In genomic region chr12:70201926-70202529, GRCm38 (mm10) we compare ENCODE assay signal across 21 mouse cellular contexts. TPM values are rescaled to one million over a fixed set of nuclear protein-coding genes. Genes with fewer than 3 reads are reported as not detected.
DNase-seq lines count a peak whose midpoint lies in the region; ATAC-seq and TF ChIP-seq lines count a peak whose summit lies in the region.
"Had no signal": no experiment of that assay in that cellular context is flagged by ENCODE, and none has a peak within 500 bp of the region (broad histone marks: within the 10 kb centered on the region; RNA-seq: fewer than 3 reads in every experiment).

No protein-coding gene starts in this region.

- TF ChIP-seq RAD21 in MEL (IDR thresholded peaks at IDR 0.05; ENCODE audit: low read depth, low read length), result no peak; the same call in 1 of the 2 replicates

- intact Hi-C loops in gastrocnemius, adult 2 months (cut with DNase I), result no loop called here

- no peak for DNase-seq in gastrocnemius, adult 2 months
- DNase-seq in gastrocnemius, postnatal 4 days (ENCODE audit: low spot score in 2 of 2), result no peak
- DNase-seq in liver, embryonic 14.5 days (ENCODE audit: low read depth in 3 of 3, low spot score in 3 of 3), result no peak
- DNase-seq in MEL (ENCODE audit: low read depth, low spot score), result peak; percentile 77
- DNase-seq in c-Kit-positive CD71-positive TER-119-positive erythroid progenitor cells, embryonic 14.5 days (ENCODE audit: low spot score), result no peak
- no peak for DNase-seq in ovary, adult 18-20 months (ENCODE audit: low spot score)
- DNase-seq: B cell, adult 2 months; heart, postnatal 36 days; right cerebral cortex, adult 18-20 months; thymus, adult 18-20 months had no signal

- no peaks in the 10 kb centered on the region for H3K9me3 ChIP-seq in liver, embryonic 14.5 days (ENCODE audit: control insufficient read depth, low read length)
- H3K9me3 ChIP-seq in liver, embryonic 12.5 days (replicated peaks), result no peaks in the 10 kb centered on the region
- H3K9me3 ChIP-seq in MEL (replicated peaks; ENCODE audit: insufficient read depth, low read length), result no peaks in the 10 kb centered on the region
- H3K9me3 ChIP-seq: lung, embryonic 15.5 days; midbrain, embryonic 15.5 days; neural tube, embryonic 15.5 days had no signal

- 0 out of 2 replicates have a peak, but pooled peaks have one; percentile 1 for TF ChIP-seq CTCF in gastrocnemius, adult 2 months (IDR thresholded peaks at IDR 0.05)
- TF ChIP-seq CTCF in liver, embryonic 14.5 days (IDR thresholded peaks at IDR 0.05; ENCODE audit: low read depth), result peak; percentile 47
- peak in 1 of 3 experiments; percentile 26; a peak in 3 of 6 replicates for TF ChIP-seq CTCF in MEL (IDR thresholded peaks at IDR 0.05 in 2 of 3, conservative IDR thresholded peaks at IDR 0.05 in 1 of 3; ENCODE audit: control insufficient read depth in 1 of 3, insufficient read depth in 1 of 3, low read depth in 2 of 3, low read length in 3 of 3, poor library complexity in 1 of 3, severe bottlenecking in 1 of 3)

- 26% methylated on average over 5 of the region's 5 CpGs for WGBS in liver, embryonic 14.5 days (ENCODE audit: insufficient replicate concordance)
- WGBS in liver, embryonic 12.5 days (ENCODE audit: insufficient replicate concordance), result 26% methylated on average over 5 of the region's 5 CpGs

- H3K27me3 ChIP-seq in liver, embryonic 14.5 days (ENCODE audit: control insufficient read depth, insufficient read depth, low read length), result no peaks in the 10 kb centered on the region
- H3K27me3 ChIP-seq in liver, embryonic 12.5 days (replicated peaks), result no peaks in the 10 kb centered on the region
- H3K27me3 ChIP-seq in MEL (ENCODE audit: control insufficient read depth in 1 of 2, insufficient read depth in 2 of 2, low read length in 2 of 2), result no peaks in the 10 kb centered on the region
- H3K27me3 ChIP-seq: lung, embryonic 15.5 days; midbrain, embryonic 15.5 days; neural tube, embryonic 15.5 days; Patski had no signal

- H3K9ac ChIP-seq in liver, embryonic 14.5 days (replicated peaks), result no peak overlapping the region
- no peak overlapping the region for H3K9ac ChIP-seq in liver, embryonic 12.5 days
- H3K9ac ChIP-seq in MEL (ENCODE audit: control insufficient read depth, low read depth, low read length, poor library complexity, severe bottlenecking), result no peak overlapping the region
- H3K9ac ChIP-seq: lung, embryonic 15.5 days; midbrain, embryonic 15.5 days; neural tube, embryonic 15.5 days had no signal

- no peaks in the 10 kb centered on the region for H3K4me1 ChIP-seq in liver, embryonic 14.5 days (replicated peaks; ENCODE audit: control insufficient read depth in 2 of 2, insufficient read depth in 2 of 2, low read length in 1 of 2)
- no peaks in the 10 kb centered on the region for H3K4me1 ChIP-seq in liver, embryonic 12.5 days
- peaks cover 0 to 3% of the 10 kb centered on the region in 2 experiments; a peak in 1 of 4 replicates for H3K4me1 ChIP-seq in MEL (ENCODE audit: control insufficient read depth in 1 of 2, insufficient read depth in 2 of 2, low read length in 2 of 2)
- H3K4me1 ChIP-seq: lung, embryonic 15.5 days; midbrain, embryonic 15.5 days; neural tube, embryonic 15.5 days had no signal

- no peak for TF ChIP-seq POLR2A in MEL (IDR thresholded peaks at IDR 0.05; ENCODE audit: control insufficient read depth in 1 of 2, insufficient read depth in 1 of 2, low read depth in 1 of 2, low read length in 2 of 2, poor library complexity in 1 of 2)

- H3K4me3 ChIP-seq in gastrocnemius, adult 2 months, result no peak overlapping the region
- H3K4me3 ChIP-seq in liver, embryonic 14.5 days (ENCODE audit: insufficient read depth in 1 of 2, low read depth in 2 of 2, low read length in 2 of 2), result no peak overlapping the region
- H3K4me3 ChIP-seq in liver, embryonic 12.5 days, result no peak overlapping the region
- H3K4me3 ChIP-seq in MEL (ENCODE audit: control insufficient read depth in 1 of 2, insufficient read depth in 1 of 2, low read depth in 2 of 2, low read length in 2 of 2), result no peak overlapping the region
- H3K4me3 ChIP-seq: lung, embryonic 15.5 days; midbrain, embryonic 15.5 days; neural tube, embryonic 15.5 days had no signal

- no peak overlapping the region for H3K4me2 ChIP-seq in liver, embryonic 14.5 days (ENCODE audit: low read depth)
- H3K4me2 ChIP-seq in liver, embryonic 12.5 days, result no peak overlapping the region
- H3K4me2 ChIP-seq: lung, embryonic 15.5 days; midbrain, embryonic 15.5 days; neural tube, embryonic 15.5 days had no signal

- no peak overlapping the region for H3K27ac ChIP-seq in gastrocnemius, adult 2 months
- H3K27ac ChIP-seq in liver, embryonic 14.5 days, result no peak overlapping the region
- no peak overlapping the region for H3K27ac ChIP-seq in liver, embryonic 12.5 days
- H3K27ac ChIP-seq in MEL (ENCODE audit: control insufficient read depth, low read depth, low read length), result no peak overlapping the region
- H3K27ac ChIP-seq: lung, embryonic 15.5 days; midbrain, embryonic 15.5 days; neural tube, embryonic 15.5 days had no signal

- H3K36me3 ChIP-seq in liver, embryonic 14.5 days (replicated peaks; ENCODE audit: control insufficient read depth, insufficient read depth, low read depth), result no peaks in the 10 kb centered on the region; the same call in 1 of the 2 replicates
- peaks cover 26% of the 10 kb centered on the region for H3K36me3 ChIP-seq in liver, embryonic 12.5 days
- no peaks in the 10 kb centered on the region for H3K36me3 ChIP-seq in MEL (ENCODE audit: control insufficient read depth in 1 of 2, insufficient read depth in 2 of 2, low read length in 2 of 2)
- H3K36me3 ChIP-seq: midbrain, embryonic 15.5 days; neural tube, embryonic 15.5 days had no signal

- no peak for TF ChIP-seq EP300 in liver, embryonic 14.5 days (IDR thresholded peaks at IDR 0.05; ENCODE audit: low read depth)
- TF ChIP-seq EP300 in MEL (IDR thresholded peaks at IDR 0.05; ENCODE audit: low read depth in 1 of 2, low read length in 2 of 2), result 0 out of 4 replicates have a peak, but pooled peaks have one; percentile 15 to 26

- H3K79me2 ChIP-seq in MEL (ENCODE audit: control insufficient read depth, insufficient read depth, low read length, poor library complexity), result no peaks in the 10 kb centered on the region

- no peak for ATAC-seq in liver, embryonic 14.5 days (ENCODE audit: insufficient read depth)
- no peak for ATAC-seq in liver, embryonic 12.5 days
- peak; percentile 59 for ATAC-seq in megakaryocyte, adult 5-6 weeks (ENCODE audit: poor library complexity, severe bottlenecking)
- ATAC-seq: forebrain, embryonic 16.5 days; intestine, embryonic 16.5 days; midbrain, embryonic 15.5 days; Patski had no signal

TF ChIP-seq in MEL, 35 proteins besides CTCF, POLR2A, EP300 and RAD21:
- TF ChIP-seq TBP (IDR thresholded peaks at IDR 0.05; ENCODE audit: low read depth, low read length) (0 out of 2 replicates have a peak, but pooled peaks have one; percentile 18), GATA1 (IDR thresholded peaks at IDR 0.05; ENCODE audit: low read depth, low read length) (no peak; the same call in 1 of the 2 replicates), SMC3 (IDR thresholded peaks at IDR 0.05; ENCODE audit: low read depth, low read length) (peak; percentile 6; the same call in 1 of the 2 replicates)
TF ChIP-seq in MEL: peak in this region for 2.

RNA-seq across cellular contexts. Expression of gene Pygl, which starts 29.3 kb away (rescaled TPM):
- 1 to 10 TPM in 1 of 2 experiments, under 1 TPM in 1; 0.97 to 2.0 TPM for total RNA-seq in gastrocnemius, adult 2 months (2021)
- 1 to 10 TPM; 7.3 to 7.5 TPM for total RNA-seq in gastrocnemius, postnatal 4 days (2021)
- 20.6 and 29.5 TPM in 2 replicates for polyA plus RNA-seq in liver, embryonic 14.5 days (2012; rRNA removed)
- 47.9 and 51.7 TPM in 2 replicates for polyA plus RNA-seq in liver, embryonic 14.5 days (2014; fragmentation: Nextera tagmentation; extraction: Ambion mirVana)
- polyA plus RNA-seq in liver, embryonic 12.5 days (2016; fragmentation: Nextera tagmentation; extraction: Ambion mirVana), result 29.4 and 29.5 TPM in 2 replicates
- 13.9 and 17.2 TPM in 2 replicates for total RNA-seq in MEL (2012; rRNA removed)
- polyA plus RNA-seq in MEL (2012; ENCODE audit: insufficient read depth in 1 of 2, insufficient read length in 2 of 2, low read depth in 1 of 2, low replicate concordance in 2 of 2, missing spikeins in 1 of 2), result 10 to 100 TPM in 1 of 2 experiments, not detected in 1; 26.9 TPM
- total RNA-seq in megakaryocyte, adult 5-6 weeks (2015), result 185 and 188 TPM in 2 replicates
- 329 and 344 TPM in 2 replicates for total RNA-seq in megakaryocyte, adult 5-6 weeks (2017)

RNA-seq across cellular contexts. Expression of gene Abhd12b, which starts 48.1 kb away (rescaled TPM):
- not detected for total RNA-seq in gastrocnemius, adult 2 months (2021)
- total RNA-seq in gastrocnemius, postnatal 4 days (2021), result not detected
- polyA plus RNA-seq in liver, embryonic 14.5 days (2012; rRNA removed), result not detected in 2 replicates
- not detected in 2 replicates for polyA plus RNA-seq in liver, embryonic 14.5 days (2014; fragmentation: Nextera tagmentation; extraction: Ambion mirVana)
- polyA plus RNA-seq in liver, embryonic 12.5 days (2016; fragmentation: Nextera tagmentation; extraction: Ambion mirVana), result not detected in 2 replicates
- total RNA-seq in MEL (2012; rRNA removed), result 0.10 TPM in 1 of 2 replicates, not detected in the other
- not detected for polyA plus RNA-seq in MEL (2012; ENCODE audit: insufficient read depth in 1 of 2, insufficient read length in 2 of 2, low read depth in 1 of 2, low replicate concordance in 2 of 2, missing spikeins in 1 of 2)
- total RNA-seq in megakaryocyte, adult 5-6 weeks (2015), result not detected in 2 replicates
- total RNA-seq in megakaryocyte, adult 5-6 weeks (2017), result not detected in 2 replicates
- total RNA-seq: adrenal gland, postnatal 10 days; heart, postnatal 36 days; left cerebral cortex, postnatal 14 days had no signal
- polyA plus RNA-seq: forebrain, embryonic 16.5 days; Patski; spleen, adult 2 months had no signal

Comparison
In these comparisons a context has a peak if more than half of its experiments do, and no peak if none do; other contexts are left out.
1. RNA of gene Pygl, which starts 29.3 kb away (total RNA-seq): 185 to 344 TPM in megakaryocyte, adult 5-6 weeks; 13.9 to 17.2 TPM in MEL, 7.3 to 7.5 TPM in gastrocnemius, postnatal 4 days and 0.97 to 2.0 TPM in gastrocnemius, adult 2 months; every median in the first group is over 10 times any median in the second.